Mouse (Mus musculus) inflammation-experienced regulatory T-cells (primary cell): ENCODE data around the gene Gm45713. TPM values are rescaled to one million over a fixed set of nuclear protein-coding genes. Genes with fewer than 3 reads are reported as not detected.

ENCODE experiments used
- polyA plus RNA-seq, 2 experiments: library from polyadenylated mRNA; unstranded; fragments of 100-300 nt; shearing (Covaris generic); gene quantifications; one replicate each; pipeline ENCODE4 v1.2.1; 2017

Gm45713 gene
- polyA plus RNA-seq: not detected

DNA sequence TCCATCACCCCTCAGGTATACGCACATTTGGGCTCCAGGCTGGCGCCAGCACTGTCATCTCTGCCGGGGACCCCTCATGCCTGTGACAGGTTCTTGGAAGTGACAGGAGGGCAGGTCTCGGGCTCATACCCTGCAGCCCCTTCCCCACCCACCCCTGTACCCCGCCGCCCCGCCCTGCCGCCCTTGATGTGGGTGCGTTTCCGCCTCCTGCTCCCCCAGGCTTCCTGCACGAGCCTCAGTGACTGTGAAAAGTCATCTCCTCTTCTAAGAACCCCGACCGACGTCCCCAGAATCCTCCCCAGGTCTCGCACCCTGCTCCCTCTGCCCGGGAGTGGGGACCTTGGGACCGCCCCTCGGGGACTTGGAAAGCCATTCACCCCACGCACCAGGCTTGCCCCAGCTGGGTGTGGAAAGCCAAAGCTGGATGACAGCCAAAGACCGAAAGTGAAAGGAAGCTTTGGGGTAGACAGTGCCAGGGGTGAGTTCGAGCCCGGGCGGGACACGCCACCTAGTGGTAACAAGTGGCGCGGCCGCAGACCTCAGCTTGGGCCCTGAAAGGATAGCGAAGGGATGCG is at the start of gene Gm45713, which contains the start of gene Flt3l:
Gm45713 (minus strand) TSS at position 239 of the 575 bp plus-strand sequence.
Flt3l (minus strand) TSS at position 440 of the 575 bp plus-strand sequence.

DNA sequence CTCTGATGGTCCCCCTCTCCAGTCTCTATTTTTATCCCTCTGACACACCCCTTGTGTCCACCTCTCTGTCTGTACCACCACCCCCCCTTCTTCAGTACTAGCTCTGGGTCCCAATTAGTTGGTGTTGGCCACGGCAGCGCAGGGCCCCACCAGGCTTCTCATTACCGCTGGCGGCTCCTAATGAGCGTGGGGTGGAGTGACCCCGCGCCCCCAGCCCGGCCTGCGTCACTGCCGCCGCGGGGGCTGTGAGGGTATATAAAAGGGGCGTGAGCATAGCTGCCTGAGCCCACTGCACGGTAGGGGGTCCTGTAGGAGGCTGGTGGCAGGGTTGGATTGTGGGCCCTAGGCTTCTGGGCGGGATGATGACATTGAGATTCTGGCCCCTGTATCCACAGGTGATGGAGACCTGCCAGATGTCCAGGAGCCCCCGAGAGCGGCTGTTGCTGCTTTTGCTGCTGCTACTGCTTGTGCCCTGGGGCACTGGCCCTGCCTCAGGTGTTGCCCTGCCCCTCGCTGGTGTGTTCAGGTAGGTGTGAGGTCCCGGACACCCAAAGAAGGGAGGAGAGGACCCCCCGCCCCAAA is 45.0 kb upstream of the Gm45713 start, which contains the start of gene Pth2:
Pth2 (plus strand) TSS at position 100 of the 582 bp plus-strand sequence.

DNA sequence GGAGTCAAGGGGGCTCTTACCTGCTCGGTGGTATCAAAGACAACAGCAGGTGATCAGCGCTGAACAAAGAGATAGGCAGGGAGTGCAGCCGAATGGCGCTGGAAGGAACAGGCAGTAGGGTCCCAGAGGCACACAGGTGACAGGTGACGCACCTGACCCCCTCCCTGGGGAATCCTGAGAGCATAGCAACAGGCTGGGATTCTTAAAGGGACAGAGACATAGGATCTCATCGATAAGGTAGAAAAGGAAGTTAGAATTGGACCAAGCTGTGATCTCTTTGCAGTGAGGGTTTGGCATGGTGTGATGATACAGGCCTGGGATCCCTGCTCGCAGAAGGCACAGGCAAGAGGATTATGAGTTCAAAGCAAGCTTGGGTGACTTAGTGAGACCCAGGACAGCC is 43.4 kb upstream of the Gm45713 start, which contains the start of gene Gfy:
Gfy (minus strand) TSS at position 101 of the 400 bp plus-strand sequence.

DNA sequence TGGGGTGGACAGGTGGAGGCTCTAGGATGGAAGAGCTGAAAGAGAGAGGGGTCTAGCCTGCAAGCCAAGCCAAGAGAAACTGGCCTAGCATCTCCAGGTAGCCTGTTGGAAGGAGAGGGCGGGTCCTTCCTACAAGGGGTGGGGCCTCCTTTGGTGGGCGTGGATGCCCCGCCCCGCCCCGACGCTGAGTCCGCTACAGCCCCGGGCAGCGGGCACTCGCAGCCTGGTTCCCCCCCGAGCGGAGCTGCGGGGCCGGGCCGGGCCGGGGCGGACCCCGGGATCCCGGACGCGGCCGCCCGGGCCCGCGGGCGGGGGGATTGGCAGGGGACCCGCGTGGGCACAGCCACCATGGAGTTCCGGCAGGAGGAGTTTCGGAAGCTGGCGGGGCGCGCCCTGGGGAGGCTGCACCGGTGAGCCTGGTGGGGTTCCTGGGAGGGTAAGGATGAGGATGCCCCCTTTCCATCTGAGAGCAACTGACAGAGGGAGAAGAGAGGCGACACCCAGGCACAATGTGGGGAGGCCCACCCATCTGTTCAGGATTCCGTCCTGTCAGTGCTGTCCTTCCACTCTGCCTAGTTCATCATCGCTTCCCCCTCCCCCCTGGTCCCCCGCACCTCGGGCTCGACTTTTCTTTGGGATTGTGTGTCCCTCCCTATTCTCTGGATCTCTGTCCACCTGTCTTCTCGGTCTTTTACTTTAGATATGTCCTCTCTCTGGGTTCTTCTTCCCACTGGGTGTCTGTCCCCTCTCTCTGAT is 27.9 kb upstream of the Gm45713 start, which contains the start of gene Slc17a7:
Slc17a7 (plus strand) TSS at position 215 of the 756 bp plus-strand sequence.

DNA sequence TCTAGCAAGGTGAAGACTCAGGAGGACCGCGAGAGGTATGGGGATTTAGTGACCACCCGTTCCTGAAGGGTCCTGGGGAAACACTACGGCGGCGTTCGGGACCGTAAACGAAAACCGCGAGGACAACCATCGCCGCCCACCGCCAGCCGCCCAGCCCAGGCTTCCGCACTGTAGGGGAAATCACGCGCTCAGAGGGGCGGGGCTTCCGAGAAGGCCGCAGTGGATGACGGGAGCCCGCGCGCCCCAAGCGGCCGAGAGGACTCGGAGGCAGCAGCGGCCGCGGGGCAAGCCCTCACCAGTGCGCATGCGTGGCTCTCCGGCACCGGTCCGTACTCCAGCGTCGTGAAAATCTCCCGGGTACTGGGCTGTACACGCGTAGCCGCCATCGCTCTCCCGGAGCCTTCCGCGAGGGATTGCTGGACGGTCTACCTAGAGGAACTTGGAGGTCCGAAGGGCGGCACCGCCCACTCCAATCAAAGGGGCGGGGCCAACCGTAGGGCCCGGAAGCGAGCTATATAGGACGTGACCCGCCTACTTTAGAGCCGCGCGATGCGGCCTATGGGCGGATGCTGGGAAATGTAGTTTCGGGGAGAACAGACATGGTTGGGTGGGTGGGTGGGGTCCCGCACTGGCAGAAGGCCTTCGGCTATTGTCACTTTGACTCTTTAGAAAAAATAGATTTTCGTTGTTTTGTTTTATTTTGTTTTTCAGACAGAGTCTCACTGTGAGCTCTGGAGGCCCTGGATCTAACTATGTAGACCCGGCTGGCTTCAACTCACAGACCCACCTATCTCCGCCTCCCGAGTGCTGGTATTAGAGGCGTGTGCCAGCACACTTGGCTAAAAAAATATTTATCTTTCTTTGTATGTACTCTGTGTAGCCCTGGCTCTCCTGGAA is 18.3 kb upstream of the Gm45713 start, which contains the start of the genes Pih1d1 and Aldh16a1:
Pih1d1 (plus strand) TSS at position 208 of the 897 bp plus-strand sequence.
Aldh16a1 (minus strand) TSS at position 489 of the 897 bp plus-strand sequence.

DNA sequence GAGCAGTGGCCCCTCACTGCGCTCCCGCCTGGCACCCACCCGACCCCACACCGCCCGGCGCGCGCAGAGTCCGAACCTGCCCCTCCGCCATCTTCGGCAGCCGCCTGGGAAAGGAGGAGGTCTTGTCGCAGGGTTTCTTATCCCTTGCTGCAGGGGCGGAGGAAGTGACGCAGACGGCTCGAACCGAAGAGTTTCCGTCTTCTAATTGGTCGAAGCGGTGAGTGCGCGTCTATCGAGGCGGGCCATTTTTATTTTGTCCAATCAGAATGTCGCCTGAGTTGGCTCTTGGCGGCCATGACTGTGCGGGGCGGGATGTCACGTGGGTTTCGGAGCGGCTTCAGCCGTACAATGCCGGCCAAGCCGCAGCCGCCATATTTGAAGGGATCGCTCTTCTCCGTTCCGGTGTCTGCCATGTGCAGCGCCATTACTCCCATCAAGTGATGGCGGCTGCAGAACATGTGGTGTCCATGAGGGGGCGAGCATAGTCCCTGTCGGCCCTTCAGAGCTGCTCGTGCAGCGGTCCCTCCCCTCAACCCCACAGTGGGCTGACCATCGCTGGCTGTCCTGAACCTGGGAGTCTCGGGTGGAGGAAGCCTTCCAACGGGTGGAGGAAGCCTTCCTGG is 7.3 kb downstream of the Gm45713 start, which contains the start of gene Rpl13a:
Rpl13a (minus strand) TSS at position 138 of the 623 bp plus-strand sequence.

DNA sequence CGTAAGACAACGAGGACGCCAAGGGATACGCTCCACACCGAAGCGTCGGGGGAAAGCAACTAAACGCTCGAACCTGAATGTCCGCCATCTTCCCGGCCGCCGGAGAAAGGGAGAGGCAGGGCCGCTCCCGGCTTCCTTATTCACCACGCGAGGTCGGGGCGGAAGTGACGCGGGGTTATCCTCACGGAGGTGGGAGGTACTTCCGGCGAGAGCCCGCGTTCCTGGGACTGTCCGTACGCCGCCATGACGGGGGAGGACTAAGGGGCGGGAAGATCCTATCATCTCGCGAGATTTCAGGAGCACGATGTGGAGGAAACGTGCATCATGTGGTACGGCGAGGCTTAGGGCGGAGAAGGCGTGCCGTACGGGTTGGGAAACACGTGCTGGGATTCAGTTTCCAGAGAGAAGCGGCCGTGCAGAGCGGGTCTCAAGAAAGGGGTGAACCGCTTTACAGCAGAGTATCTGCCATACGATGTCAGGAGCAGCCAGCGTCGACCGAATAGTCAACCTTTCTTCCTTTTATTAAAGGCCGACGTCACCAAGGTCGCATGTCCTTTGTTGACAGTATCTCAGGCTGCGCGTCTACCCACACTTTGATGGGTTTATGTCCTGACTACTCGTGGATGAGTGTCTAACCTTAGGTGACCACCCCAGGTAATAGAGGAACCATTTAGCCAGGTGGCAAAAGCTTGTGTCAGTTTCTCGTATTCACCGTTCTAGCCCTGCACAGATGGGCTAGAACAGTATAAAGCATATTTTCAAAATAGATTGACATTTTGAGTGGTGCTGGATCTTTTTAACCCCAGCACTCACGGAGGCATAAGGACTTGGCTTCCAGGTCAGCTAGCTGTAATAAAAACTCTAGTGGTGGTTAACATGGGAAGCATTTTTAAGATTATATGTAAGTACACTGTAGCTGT is 11.5 kb downstream of the Gm45713 start, which contains the start of gene Rps11:
Rps11 (minus strand) TSS at position 216 of the 920 bp plus-strand sequence.

DNA sequence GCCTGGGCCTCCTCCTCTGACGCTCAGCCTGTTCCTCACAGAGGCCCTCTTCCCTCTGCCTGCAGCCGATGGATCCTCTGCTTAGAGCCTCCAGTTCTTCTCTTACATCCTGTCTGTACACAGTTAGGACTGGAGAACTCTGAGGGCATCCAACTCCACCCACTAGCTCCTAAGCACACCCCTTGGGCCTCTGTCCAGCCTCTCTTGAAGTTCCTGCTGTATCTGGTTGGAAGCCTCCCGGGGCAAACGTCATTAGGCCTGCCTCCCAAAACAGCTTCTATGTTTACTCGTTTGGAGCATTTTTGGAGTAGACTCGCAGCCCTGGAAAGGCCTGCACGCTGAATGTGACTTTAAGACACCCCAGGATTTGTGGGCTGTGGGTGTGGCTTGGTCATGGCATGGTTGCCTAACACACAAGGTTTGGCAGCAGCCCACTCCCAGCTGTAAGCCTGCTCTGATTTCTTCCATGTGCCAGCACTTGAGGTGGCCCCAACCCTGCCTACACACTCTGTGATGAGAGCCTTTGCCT is 32.3 kb downstream of the Gm45713 start, which contains the start of gene Fcgrt:
Fcgrt (minus strand) TSS at position 200 of the 529 bp plus-strand sequence.

DNA sequence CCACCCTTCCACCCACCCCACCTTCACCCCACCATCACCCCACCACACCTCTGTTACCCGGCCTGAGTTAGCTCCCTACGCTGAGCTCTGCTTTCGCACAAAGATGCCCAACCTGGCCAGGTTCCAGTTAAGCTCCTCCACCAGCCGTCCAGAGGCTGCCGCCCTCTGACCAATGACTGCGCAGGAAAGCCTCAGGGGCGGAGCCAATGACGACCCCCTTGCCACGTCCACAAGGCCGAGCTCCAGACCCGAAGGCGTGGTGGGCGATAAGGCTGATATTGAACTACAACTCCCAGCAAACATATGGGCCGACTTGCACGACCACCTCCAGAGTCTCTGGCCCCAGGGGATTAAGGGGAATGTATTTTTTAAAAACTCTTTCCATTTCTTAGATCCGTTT is 44.0 kb downstream of the Gm45713 start, which contains the start of gene Rcn3:
Rcn3 (minus strand) TSS at position 174 of the 400 bp plus-strand sequence.

Other genes starting within 250 kb of the Gm45713 start
- 10 to 100 TPM; 54.7 to 59.9 TPM for gene Med25, start 243.5 kb downstream of the Gm45713 start, polyA plus RNA-seq
- 10 to 100 TPM; 38.7 to 55.5 TPM for gene Fuz, start 240.2 kb downstream of the Gm45713 start, polyA plus RNA-seq
- gene Ap2a1, start 206.7 kb downstream of the Gm45713 start, polyA plus RNA-seq: 10 to 100 TPM; 56.8 to 69.1 TPM
- gene Tsks, start 193.0 kb downstream of the Gm45713 start, polyA plus RNA-seq: under 1 TPM in 1 of 2 experiments, not detected in 1; 0.97 TPM
- 1 to 10 TPM; 1.7 to 2.5 TPM for gene Cpt1c, start 161.4 kb downstream of the Gm45713 start, polyA plus RNA-seq
- gene Prmt1, start 149.7 kb downstream of the Gm45713 start, polyA plus RNA-seq: 100 to 1,000 TPM; 148 to 162 TPM
- gene Irf3, start 138.6 kb downstream of the Gm45713 start, polyA plus RNA-seq: 100 to 1,000 TPM; 224 to 233 TPM
- 10 to 100 TPM; 23.6 to 30.4 TPM for gene Bcl2l12, start 137.5 kb downstream of the Gm45713 start, polyA plus RNA-seq
- 10 to 100 TPM; 34.5 to 35.4 TPM for gene Scaf1, start 119.9 kb downstream of the Gm45713 start, polyA plus RNA-seq
- gene Rras, start 118.3 kb downstream of the Gm45713 start, polyA plus RNA-seq: 10 to 100 TPM; 30.9 to 34.3 TPM
- 1 to 10 TPM; 2.2 to 4.1 TPM for gene Prr12, start 83.3 kb downstream of the Gm45713 start, polyA plus RNA-seq
- 100 to 1,000 TPM in 1 of 2 experiments, 10 to 100 TPM in 1; 99.4 to 115 TPM for gene Nosip, start 73.8 kb downstream of the Gm45713 start, polyA plus RNA-seq
- gene Prrg2, start 73.6 kb downstream of the Gm45713 start, polyA plus RNA-seq: 1 to 10 TPM; 2.7 to 4.1 TPM
- gene Rcn3, start 44.0 kb downstream of the Gm45713 start, polyA plus RNA-seq: 10 to 100 TPM in 1 of 2 experiments, 1 to 10 TPM in 1; 3.5 to 13.7 TPM
- gene Fcgrt, start 32.4 kb downstream of the Gm45713 start, polyA plus RNA-seq: 1 to 10 TPM; 1.1 to 5.2 TPM
- gene Rps11, start 11.8 kb downstream of the Gm45713 start, polyA plus RNA-seq: 1,000 to 10,000 TPM; 2,095 to 2,158 TPM
- 1,000 to 10,000 TPM; 2,041 to 2,586 TPM for gene Rpl13a, start 7.5 kb downstream of the Gm45713 start, polyA plus RNA-seq
- 100 to 1,000 TPM; 207 to 313 TPM for gene Flt3l, start 201 bp upstream of the Gm45713 start, polyA plus RNA-seq
- 10 to 100 TPM; 53.5 to 57.9 TPM for gene Pih1d1, start 18.1 kb upstream of the Gm45713 start, polyA plus RNA-seq
- 10 to 100 TPM; 50.3 to 78.2 TPM for gene Aldh16a1, start 18.4 kb upstream of the Gm45713 start, polyA plus RNA-seq
- gene Slc17a7, start 27.7 kb upstream of the Gm45713 start, polyA plus RNA-seq: under 1 TPM in 1 of 2 experiments, not detected in 1; 0.16 TPM
- gene Gfy, start 43.3 kb upstream of the Gm45713 start, polyA plus RNA-seq: not detected
- gene Pth2, start 44.8 kb upstream of the Gm45713 start, polyA plus RNA-seq: not detected
- under 1 TPM; 0.24 to 0.70 TPM for gene Ccdc155, start 68.7 kb upstream of the Gm45713 start, polyA plus RNA-seq
- 10 to 100 TPM; 23.4 to 31.7 TPM for gene Dkkl1, start 75.9 kb upstream of the Gm45713 start, polyA plus RNA-seq
- gene Tead2, start 79.5 kb upstream of the Gm45713 start, polyA plus RNA-seq: 1 to 10 TPM; 3.8 to 5.8 TPM
- gene Cd37, start 102.9 kb upstream of the Gm45713 start, polyA plus RNA-seq: 100 to 1,000 TPM; 565 to 611 TPM
- gene Slc6a16, start 104.9 kb upstream of the Gm45713 start, polyA plus RNA-seq: under 1 TPM in 1 of 2 experiments, not detected in 1; 0.40 TPM
- under 1 TPM; 0.18 to 0.38 TPM for gene Slc6a21, start 141.3 kb upstream of the Gm45713 start, polyA plus RNA-seq
- 10 to 100 TPM in 1 of 2 experiments, 1 to 10 TPM in 1; 9.5 to 13.8 TPM for gene Trpm4, start 197.5 kb upstream of the Gm45713 start, polyA plus RNA-seq
- not detected for gene Hrc, start 199.1 kb upstream of the Gm45713 start, polyA plus RNA-seq
- gene Ppfia3, start 230.8 kb upstream of the Gm45713 start, polyA plus RNA-seq: under 1 TPM; 0.36 to 0.60 TPM
- under 1 TPM in 1 of 2 experiments, not detected in 1; 0.90 TPM for gene Lin7b, start 234.4 kb upstream of the Gm45713 start, polyA plus RNA-seq